Comparison of ENCODE assay signal across 16 mouse cellular contexts in the genomic region with DNA sequence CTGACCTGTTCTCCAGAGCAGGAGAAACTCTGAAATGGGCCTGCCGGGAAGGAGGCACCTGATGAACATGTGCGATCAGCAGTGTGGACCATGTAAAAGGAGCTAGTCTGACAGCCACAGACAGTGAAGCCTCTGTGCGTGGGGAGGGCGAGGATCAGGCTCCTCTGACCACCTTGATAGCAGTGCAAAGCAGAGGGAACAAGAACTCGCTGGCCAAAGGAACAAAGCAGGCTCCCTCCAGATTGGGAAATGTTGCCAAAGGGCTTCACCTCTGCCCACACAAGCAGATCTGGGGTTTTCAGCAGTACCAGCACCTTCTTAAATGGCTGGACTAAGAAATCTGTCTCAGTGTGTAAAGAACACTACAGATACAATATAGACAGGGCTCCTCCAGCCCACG.
"Had no signal": no experiment of that assay in that cellular context is flagged by ENCODE, and none has a peak within 500 bp of the region (broad histone marks: within the 10 kb centered on the region; RNA-seq: fewer than 3 reads in every experiment).

No protein-coding gene starts in this region.

- H3K27me3 ChIP-seq: limb, embryonic 12.5 days; limb, embryonic 15.5 days; lung, embryonic 15.5 days had no signal

- H3K4me3 ChIP-seq: layer of hippocampus, adult 2 months; limb, embryonic 12.5 days; limb, embryonic 15.5 days; lung, embryonic 15.5 days had no signal

- H3K9ac ChIP-seq: limb, embryonic 12.5 days; limb, embryonic 15.5 days; liver, embryonic 14.5 days; liver, postnatal 0 days; lung, embryonic 15.5 days had no signal

- DNase-seq: kidney, adult 2 months; kidney, postnatal 25 days; layer of hippocampus, adult 9-11 months; liver, postnatal 0 days; lung, postnatal 14 days; midbrain, embryonic 14.5 days; thymus, adult 18-20 months; thymus, postnatal 36 days had no signal

- ATAC-seq: liver, postnatal 0 days had no signal

- H3K4me2 ChIP-seq: limb, embryonic 12.5 days; limb, embryonic 15.5 days; liver, embryonic 11.5 days; lung, embryonic 15.5 days; midbrain, embryonic 11.5 days had no signal

- H3K4me1 ChIP-seq: limb, embryonic 12.5 days; lung, embryonic 15.5 days had no signal

- H3K9me3 ChIP-seq: limb, embryonic 12.5 days; limb, embryonic 15.5 days; lung, embryonic 15.5 days had no signal

- H3K27ac ChIP-seq: kidney, postnatal 0 days; layer of hippocampus, adult 2 months; limb, embryonic 12.5 days; limb, embryonic 15.5 days; liver, embryonic 14.5 days; lung, embryonic 15.5 days had no signal
